14 mouse cellular contexts compared by ENCODE assay signal in the genomic region with DNA sequence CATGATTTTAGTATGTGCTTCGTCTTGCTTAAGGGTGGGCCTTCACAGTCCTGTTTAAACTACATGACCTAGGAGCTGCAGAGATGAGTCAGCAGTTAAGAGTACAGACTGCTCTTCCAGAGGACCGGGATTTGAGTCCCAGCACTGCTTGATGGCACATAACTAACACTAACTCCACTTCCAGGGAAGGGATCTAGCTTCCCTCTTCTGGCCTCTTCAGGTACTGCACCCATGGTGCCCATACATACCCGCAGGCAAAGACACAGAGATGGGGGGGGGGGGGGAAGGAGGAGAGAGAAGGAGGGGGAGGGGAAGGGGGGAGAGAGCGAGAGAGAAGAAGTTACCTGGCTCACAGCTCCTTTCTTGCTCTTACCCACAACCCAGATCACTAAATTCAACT.
DNase-seq lines count a peak whose midpoint lies in the region; ATAC-seq and TF ChIP-seq lines count a peak whose summit lies in the region.
"Had no signal": no experiment of that assay in that cellular context is flagged by ENCODE, and none has a peak within 500 bp of the region (broad histone marks: within the 10 kb centered on the region; RNA-seq: fewer than 3 reads in every experiment).

No protein-coding gene starts in this region.

- H3K4me3 ChIP-seq in intestine, postnatal 0 days (ENCODE audit: low read depth, low read length) = no peak overlapping the region
- H3K4me3 ChIP-seq in intestine, embryonic 15.5 days (replicated peaks) = no peak overlapping the region
- no peak overlapping the region for H3K4me3 ChIP-seq in thymus, adult 2 months (ENCODE audit: control insufficient read depth, insufficient read depth, low read length)
- H3K4me3 ChIP-seq: embryonic facial prominence, embryonic 15.5 days; heart, embryonic 10.5 days; liver, embryonic 13.5 days had no signal

- H3K27ac ChIP-seq in intestine, postnatal 0 days (ENCODE audit: low read depth, low read length) = no peak overlapping the region
- H3K27ac ChIP-seq in intestine, embryonic 15.5 days = no peak overlapping the region
- H3K27ac ChIP-seq in thymus, adult 2 months (ENCODE audit: control insufficient read depth, insufficient read depth, low read length) = no peak overlapping the region
- H3K27ac ChIP-seq: embryonic facial prominence, embryonic 15.5 days; heart, embryonic 10.5 days; liver, embryonic 13.5 days had no signal

- H3K27me3 ChIP-seq in intestine, postnatal 0 days (replicated peaks; ENCODE audit: control insufficient read depth, insufficient read depth, low read length) = no peaks in the 10 kb centered on the region
- H3K27me3 ChIP-seq in intestine, embryonic 15.5 days (replicated peaks) = no peaks in the 10 kb centered on the region
- no peaks in the 10 kb centered on the region for H3K27me3 ChIP-seq in thymus, adult 2 months (ENCODE audit: control insufficient read depth, insufficient read depth, low read length)
- H3K27me3 ChIP-seq: embryonic facial prominence, embryonic 15.5 days; liver, embryonic 13.5 days had no signal

- whole genome bisulfite sequencing in intestine, postnatal 0 days = 93% methylated on average over 4 of the region's 4 CpGs
- 96% methylated on average over 4 of the region's 4 CpGs for WGBS in intestine, embryonic 15.5 days
- 93% methylated on average over 4 of the region's 4 CpGs for WGBS in thymus, adult 2 months

- H3K4me1 ChIP-seq in intestine, postnatal 0 days (replicated peaks; ENCODE audit: control insufficient read depth, insufficient read depth, low read length) = no peaks in the 10 kb centered on the region
- 0 out of 2 replicates have a peak, but pooled peaks cover under 1% of the 10 kb centered on the region for H3K4me1 ChIP-seq in intestine, embryonic 15.5 days (replicated peaks)
- no peaks in the 10 kb centered on the region for H3K4me1 ChIP-seq in thymus, adult 2 months (replicated peaks; ENCODE audit: control insufficient read depth, insufficient read depth, low read length)
- H3K4me1 ChIP-seq: embryonic facial prominence, embryonic 15.5 days had no signal

- H3K36me3 ChIP-seq in intestine, postnatal 0 days (ENCODE audit: control insufficient read depth, insufficient read depth) = no peaks in the 10 kb centered on the region
- no peaks in the 10 kb centered on the region for H3K36me3 ChIP-seq in intestine, embryonic 15.5 days
- H3K36me3 ChIP-seq in thymus, adult 2 months (ENCODE audit: control insufficient read depth, insufficient read depth, low read length) = no peaks in the 10 kb centered on the region
- H3K36me3 ChIP-seq: embryonic facial prominence, embryonic 15.5 days; G1E; heart, embryonic 10.5 days; liver, embryonic 13.5 days had no signal

- TF ChIP-seq POLR2A in thymus, adult 2 months (IDR thresholded peaks at IDR 0.05; ENCODE audit: control insufficient read depth, extremely low read depth, insufficient read depth, low read length, poor library complexity) = no peak

- DNase-seq in thymus, adult 2 months = peak; percentile 9
- DNase-seq in thymus, postnatal 36 days = no peak
- peak; percentile 76 for DNase-seq in R1 (ENCODE audit: low read depth, low spot score)
- peak; percentile 6 for DNase-seq in naive thymus-derived CD4-positive, alpha-beta T cell, adult 2 months (ENCODE audit: low read depth)
- no peak for DNase-seq in cerebellum, adult 8-10 months
- DNase-seq in frontal cortex, postnatal 14 days (ENCODE audit: low spot score in 2 of 2) = no peak
- DNase-seq: kidney, postnatal 36 days; liver, embryonic 13.5 days; right cerebral cortex, adult 18-20 months had no signal

- no peak overlapping the region for H3K9ac ChIP-seq in intestine, postnatal 0 days (ENCODE audit: low read depth, low read length)
- no peak overlapping the region for H3K9ac ChIP-seq in intestine, embryonic 15.5 days
- H3K9ac ChIP-seq: embryonic facial prominence, embryonic 15.5 days; liver, embryonic 13.5 days had no signal

- H3K9me3 ChIP-seq in intestine, postnatal 0 days (ENCODE audit: control insufficient read depth) = no peaks in the 10 kb centered on the region
- H3K9me3 ChIP-seq in intestine, embryonic 15.5 days = no peaks in the 10 kb centered on the region
- H3K9me3 ChIP-seq: embryonic facial prominence, embryonic 15.5 days; G1E; heart, embryonic 10.5 days; liver, embryonic 13.5 days had no signal

- peak; percentile 33 for TF ChIP-seq CTCF in intestine, postnatal 0 days (IDR thresholded peaks at IDR 0.05; ENCODE audit: low read depth)
- no peak for TF ChIP-seq CTCF in thymus, adult 2 months (IDR thresholded peaks at IDR 0.05; ENCODE audit: borderline replicate concordance, control insufficient read depth, extremely low read depth, insufficient read depth, low read length, poor library complexity)

- H3K4me2 ChIP-seq in intestine, postnatal 0 days (replicated peaks; ENCODE audit: low read depth) = no peak overlapping the region
- H3K4me2 ChIP-seq in intestine, embryonic 15.5 days (replicated peaks) = no peak overlapping the region
- H3K4me2 ChIP-seq: embryonic facial prominence, embryonic 15.5 days; liver, embryonic 13.5 days had no signal

- no peak for ATAC-seq in intestine, postnatal 0 days
- ATAC-seq in intestine, embryonic 15.5 days = no peak

Comparison
In these comparisons a context has a peak if more than half of its experiments do, and no peak if none do; other contexts are left out.
1. DNase-seq: peak in thymus, adult 2 months (single experiment), R1 (single experiment) and naive thymus-derived CD4-positive, alpha-beta T cell, adult 2 months (single experiment); none in thymus, postnatal 36 days (0 of 2), cerebellum, adult 8-10 months (single experiment) and frontal cortex, postnatal 14 days (0 of 2).